Mouse (Mus musculus) heart, adult 9 months (tissue): Measurements from ENCODE around the gene Atrnl1.
A peak's percentile ranks its signal among the peaks of the same experiment; 100 is the strongest.
"Not testable (repeated sequence)": the region's sequence is repeated elsewhere in the genome, so short reads cannot be mapped to it uniquely, and the experiment has no call there.

Experiments
- DNase-seq, 2 experiments: peaks; one replicate each; pipeline ENCODE4 v3.0.0; 2022; ENCODE audit warnings: low spot score in 2 of 2

The Atrnl1 gene

GRCm38 (mm10) chr19:57696781-57697180, 85.9 kb downstream of the Atrnl1 start:
- DNase-seq = not testable (repeated sequence)

- DNase-seq = peak in 1 of 2 experiments; percentile 15
Observed at GRCm38 (mm10) chr19:57713138-57713537, 102.3 kb downstream of the Atrnl1 start.

GRCm38 (mm10) chr19:57724920-57725319, 114.1 kb downstream of the Atrnl1 start:
- peak; percentile 5 to 17 for DNase-seq

- DNase-seq = no peak
Observed at GRCm38 (mm10) chr19:57725326-57725725, 114.5 kb downstream of the Atrnl1 start.

GRCm38 (mm10) chr19:57727009-57727408, 116.2 kb downstream of the Atrnl1 start:
- no peak for DNase-seq

- DNase-seq = peak in 1 of 2 experiments; percentile 19
Observed at GRCm38 (mm10) chr19:57737475-57737874, 126.6 kb downstream of the Atrnl1 start.

GRCm38 (mm10) chr19:57745579-57745978, 134.7 kb downstream of the Atrnl1 start:
- no peak for DNase-seq

- DNase-seq = no peak
Observed at GRCm38 (mm10) chr19:57746553-57746952, 135.7 kb downstream of the Atrnl1 start.

- no peak for DNase-seq
Observed at GRCm38 (mm10) chr19:57752189-57752588, 141.4 kb downstream of the Atrnl1 start.

- no peak for DNase-seq
Observed at GRCm38 (mm10) chr19:57762526-57762925, 151.7 kb downstream of the Atrnl1 start.

- no peak for DNase-seq
Observed at GRCm38 (mm10) chr19:57764576-57765371, 153.9 kb downstream of the Atrnl1 start.

- DNase-seq = no peak
Observed at GRCm38 (mm10) chr19:57767051-57767450, 156.2 kb downstream of the Atrnl1 start.

- DNase-seq = no peak
Observed at GRCm38 (mm10) chr19:57768661-57769060, 157.8 kb downstream of the Atrnl1 start.

GRCm38 (mm10) chr19:57782366-57783089, 171.7 kb downstream of the Atrnl1 start:
- DNase-seq = no peak

GRCm38 (mm10) chr19:57786699-57787098, 175.9 kb downstream of the Atrnl1 start:
- peak in 1 of 2 experiments; percentile 13 for DNase-seq

- no peak for DNase-seq
Observed at GRCm38 (mm10) chr19:57802207-57802606, 191.4 kb downstream of the Atrnl1 start.

- DNase-seq = no peak
Observed at GRCm38 (mm10) chr19:57802771-57803482, 192.1 kb downstream of the Atrnl1 start.

- no peak for DNase-seq
Observed at GRCm38 (mm10) chr19:57803483-57803820, 192.6 kb downstream of the Atrnl1 start.

GRCm38 (mm10) chr19:57808363-57808762, 197.5 kb downstream of the Atrnl1 start:
- no peak for DNase-seq

- DNase-seq = no peak
Observed at GRCm38 (mm10) chr19:57814291-57814690, 203.5 kb downstream of the Atrnl1 start.

- DNase-seq = peak in 1 of 2 experiments; percentile 7
Observed at GRCm38 (mm10) chr19:57816221-57816996, 205.6 kb downstream of the Atrnl1 start.

- no peak for DNase-seq
Observed at GRCm38 (mm10) chr19:57817736-57818135, 206.9 kb downstream of the Atrnl1 start.
